Mouse (Mus musculus) intestine, embryonic 14.5 days (tissue): Measurements from ENCODE around the gene Clasp2. TPM values are rescaled to one million over a fixed set of nuclear protein-coding genes. Genes with fewer than 3 reads are reported as not detected.

Experiments used
- ATAC-seq: fragments of 200-750 bp; cut with Nextera tagmentation; replicated peaks from 2 replicates; pipeline ENCODE4 v1.8.0; 2017; ENCODE audit warnings: low read depth, moderate number of reproducible peaks, moderate TSS enrichment, moderate library complexity; ENCODE audit not compliant: low FRiP score, low TSS enrichment
- DNase-seq: peaks from one replicate; pipeline ENCODE4 v3.0.0-alpha.2; 2018; ENCODE audit warnings: low spot score
- H3K27ac ChIP-seq: fragments of 300-500 bp; sonication (generic); 2 replicates; pipeline ENCODE4 v1.5.1; 2014; ENCODE audit warnings: low read depth, mild to moderate bottlenecking, control low read depth
- H3K27me3 ChIP-seq: fragments of 300-500 bp; sonication (generic); replicated peaks from 2 replicates; pipeline ENCODE4 v1.6.1; 2014; ENCODE audit warnings: low read length, control low read depth; ENCODE audit not compliant: control insufficient read depth, insufficient read depth
- H3K36me3 ChIP-seq: fragments of 300-500 bp; sonication (generic); 2 replicates; pipeline ENCODE4 v1.6.1; 2014; ENCODE audit warnings: low read length, control low read depth; ENCODE audit not compliant: control insufficient read depth, insufficient read depth
- H3K4me1 ChIP-seq: fragments of 300-500 bp; sonication (generic); replicated peaks from 2 replicates; pipeline ENCODE4 v1.6.1; 2014; ENCODE audit warnings: low read length, control low read depth, mixed read lengths; ENCODE audit not compliant: control insufficient read depth, insufficient read depth
- H3K4me2 ChIP-seq: fragments of 300-500 bp; sonication (generic); 2 replicates; pipeline ENCODE4 v1.6.1; 2014; ENCODE audit warnings: low read length
- H3K4me3 ChIP-seq: fragments of 300-500 bp; sonication (generic); 2 replicates; pipeline ENCODE4 v1.5.1; 2014; ENCODE audit warnings: low read depth, low read length, control low read depth, mixed read lengths
- H3K9ac ChIP-seq: fragments of 300-500 bp; sonication (generic); 2 replicates; pipeline ENCODE4 v1.6.1; 2014; ENCODE audit warnings: mild to moderate bottlenecking, low read length
- H3K9me3 ChIP-seq: fragments of 300-500 bp; sonication (generic); 2 replicates; pipeline ENCODE4 v1.6.1; 2016; ENCODE audit warnings: low read length, control low read depth; ENCODE audit not compliant: control insufficient read depth
- WGBS: fragments of 180-500 bp; shearing (Covaris S2); extraction: QIAGEN DNeasy Blood & Tissue Kit; methylation state at CpG from one replicate; pipeline ENCODE4 v1.1.7; 2014; 5-methylcytosine and 5-hydroxymethylcytosine counted together
- polyA plus RNA-seq: library from polyadenylated mRNA; unstranded; fragments of >200 nt; fragmentation: Nextera tagmentation; extraction: Ambion mirVana; gene quantifications from 2 replicates; pipeline ENCODE4 v1.2.1, GENCODE M21; 2014

Clasp2 gene
- polyA plus RNA-seq, 1 experiment from 2014 or later, result 30.3 TPM

DNA sequence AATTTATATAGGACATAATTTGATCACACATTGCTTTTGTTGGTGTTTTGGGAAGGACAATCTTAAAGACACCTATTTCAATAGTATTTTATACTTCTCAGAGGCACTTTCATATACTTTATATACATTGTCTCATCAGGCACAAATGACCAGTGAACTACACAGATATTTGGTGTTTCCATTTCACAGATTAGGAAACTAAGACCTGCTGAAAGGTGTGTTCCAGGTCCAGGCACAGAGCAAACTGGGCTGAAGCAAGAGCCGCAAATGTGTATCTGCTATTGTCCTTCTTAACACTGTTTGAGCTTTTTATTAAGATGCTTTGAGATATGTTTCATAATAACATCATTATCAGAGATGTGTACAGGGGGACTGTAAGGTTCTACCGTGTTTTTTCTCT, 52.7 kb downstream of the Clasp2 start:
- no peak overlapping the region for H3K9ac ChIP-seq
- ATAC-seq (no peak), DNase-seq (no peak)
- peak overlapping the region; percentile 41; the same call in 1 of the 2 replicates for H3K4me3 ChIP-seq
- no peaks in the 10 kb centered on the region for H3K36me3 ChIP-seq
- no peaks in the 10 kb centered on the region for H3K27me3 ChIP-seq
- 76% methylated on average over 2 of the region's 2 CpGs for WGBS
- peak overlapping the region; percentile 61 for H3K4me2 ChIP-seq
- no peak overlapping the region for H3K27ac ChIP-seq
- peaks cover 11% of the 10 kb centered on the region for H3K4me1 ChIP-seq
- no peaks in the 10 kb centered on the region for H3K9me3 ChIP-seq

DNA sequence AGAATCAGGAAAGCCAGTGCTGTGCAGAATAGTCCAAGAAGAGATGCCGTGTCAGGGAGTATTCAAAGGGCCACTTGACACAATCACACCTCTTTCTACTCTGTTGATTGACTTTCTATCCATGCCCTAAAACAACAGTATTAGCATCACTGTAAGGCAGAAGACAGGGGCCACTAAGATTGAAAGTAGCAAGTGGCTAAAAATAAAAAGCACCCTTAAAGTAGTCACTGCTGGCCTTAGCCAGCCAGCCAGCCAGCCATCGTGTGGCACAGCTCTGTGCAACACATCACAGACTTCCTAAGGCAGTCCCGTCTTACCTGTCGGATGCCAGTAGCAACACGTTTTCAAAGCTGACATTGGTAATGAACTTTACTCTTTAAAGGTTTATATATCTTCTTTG, 55.9 kb downstream of the Clasp2 start:
- H3K4me1 ChIP-seq, result peaks cover 8% of the 10 kb centered on the region
- H3K27ac ChIP-seq, result no peak overlapping the region
- H3K9me3 ChIP-seq, result no peaks in the 10 kb centered on the region
- WGBS, result 87% methylated on average over 5 of the region's 5 CpGs
- no peaks in the 10 kb centered on the region for H3K27me3 ChIP-seq
- DNase-seq, result no peak
- no peaks in the 10 kb centered on the region for H3K36me3 ChIP-seq
- H3K4me3 ChIP-seq, result no peak overlapping the region
- no peak overlapping the region for H3K4me2 ChIP-seq
- no peak overlapping the region for H3K9ac ChIP-seq
- ATAC-seq, result no peak

GRCm38 (mm10) chr9:113800671-113801070, 59.4 kb downstream of the Clasp2 start:
- WGBS, result 93% methylated on average over 3 of the region's 3 CpGs
- no peak overlapping the region for H3K4me3 ChIP-seq
- ATAC-seq (no peak), DNase-seq (no peak)
- H3K9me3 ChIP-seq, result no peaks in the 10 kb centered on the region
- no peaks in the 10 kb centered on the region for H3K27me3 ChIP-seq
- H3K4me1 ChIP-seq, result no peaks in the 10 kb centered on the region; the same call in 1 of the 2 replicates
- H3K36me3 ChIP-seq, result no peaks in the 10 kb centered on the region
- H3K4me2 ChIP-seq, result no peak overlapping the region
- H3K9ac ChIP-seq, result no peak overlapping the region
- no peak overlapping the region for H3K27ac ChIP-seq

- H3K9me3 ChIP-seq, result no peaks in the 10 kb centered on the region
- H3K4me3 ChIP-seq, result no peak overlapping the region
- no peaks in the 10 kb centered on the region; the same call in 1 of the 2 replicates for H3K4me1 ChIP-seq
- no peaks in the 10 kb centered on the region for H3K36me3 ChIP-seq
- no peaks in the 10 kb centered on the region for H3K27me3 ChIP-seq
- DNase-seq (no peak), ATAC-seq (no peak)
- no peak overlapping the region for H3K27ac ChIP-seq
- 58% methylated on average over 3 of the region's 3 CpGs for WGBS
- no peak overlapping the region for H3K9ac ChIP-seq
- no peak overlapping the region for H3K4me2 ChIP-seq
Measured at GRCm38 (mm10) chr9:113802734-113803133, 61.5 kb downstream of the Clasp2 start.

GRCm38 (mm10) chr9:113803751-113804150, 62.5 kb downstream of the Clasp2 start:
- DNase-seq, result no peak
- Histone ChIP-seq H3K4me3 (no peak overlapping the region), H3K9ac (no peak overlapping the region), H3K27ac (no peak overlapping the region; the same call in 1 of the 2 replicates), H3K9me3 (no peaks in the 10 kb centered on the region), H3K27me3 (no peaks in the 10 kb centered on the region), H3K36me3 (no peaks in the 10 kb centered on the region), H3K4me1 (no peaks in the 10 kb centered on the region; the same call in 1 of the 2 replicates), H3K4me2 (no peak overlapping the region)
- ATAC-seq, result no peak
- 46% methylated on average over 2 of the region's 2 CpGs for WGBS

- Histone ChIP-seq H3K36me3 (no peaks in the 10 kb centered on the region), H3K9me3 (no peaks in the 10 kb centered on the region), H3K4me2 (no peak overlapping the region), H3K9ac (no peak overlapping the region), H3K27me3 (no peaks in the 10 kb centered on the region), H3K4me1 (no peaks in the 10 kb centered on the region; the same call in 1 of the 2 replicates), H3K4me3 (no peak overlapping the region), H3K27ac (no peak overlapping the region)
- ATAC-seq, result no peak
- WGBS, result 100% methylated on average over 1 of the region's 1 CpGs
- DNase-seq, result no peak
Measured at GRCm38 (mm10) chr9:113805359-113805758, 64.1 kb downstream of the Clasp2 start.

GRCm38 (mm10) chr9:113811327-113811726, 70.1 kb downstream of the Clasp2 start:
- no peaks in the 10 kb centered on the region for H3K27me3 ChIP-seq
- no peak overlapping the region for H3K27ac ChIP-seq
- DNase-seq, result no peak
- WGBS, result 51% methylated on average over 1 of the region's 1 CpGs
- no peak overlapping the region for H3K9ac ChIP-seq
- H3K4me2 ChIP-seq, result no peak overlapping the region
- H3K9me3 ChIP-seq, result no peaks in the 10 kb centered on the region
- H3K4me1 ChIP-seq, result peaks cover 9% of the 10 kb centered on the region
- peaks cover 7% of the 10 kb centered on the region; the same call in 1 of the 2 replicates for H3K36me3 ChIP-seq
- no peak for ATAC-seq
- no peak overlapping the region for H3K4me3 ChIP-seq

GRCm38 (mm10) chr9:113811957-113812670, 70.8 kb downstream of the Clasp2 start:
- no peaks in the 10 kb centered on the region for H3K27me3 ChIP-seq
- DNase-seq, result peak; percentile 69
- H3K9ac ChIP-seq, result peak overlapping the region; percentile 20; the same call in 1 of the 2 replicates
- H3K4me2 ChIP-seq, result peak overlapping the region; percentile 46
- peaks cover 7% of the 10 kb centered on the region; the same call in 1 of the 2 replicates for H3K36me3 ChIP-seq
- no peaks in the 10 kb centered on the region for H3K9me3 ChIP-seq
- H3K4me3 ChIP-seq, result peak overlapping the region; percentile 26
- peaks cover 9% of the 10 kb centered on the region for H3K4me1 ChIP-seq
- 34% methylated on average over 9 of the region's 9 CpGs for WGBS
- H3K27ac ChIP-seq, result peak overlapping the region; percentile 57; the same call in 1 of the 2 replicates
- ATAC-seq, result peak; percentile 64

- Histone ChIP-seq H3K4me1 (peaks cover 9% of the 10 kb centered on the region), H3K9me3 (no peaks in the 10 kb centered on the region), H3K9ac (no peak overlapping the region), H3K27ac (no peak overlapping the region), H3K4me3 (peak overlapping the region; percentile 26), H3K4me2 (peak overlapping the region; percentile 46), H3K36me3 (peaks cover 7% of the 10 kb centered on the region; the same call in 1 of the 2 replicates), H3K27me3 (no peaks in the 10 kb centered on the region)
- ATAC-seq (no peak), DNase-seq (no peak)
- WGBS, result 71% methylated on average over 4 of the region's 4 CpGs
Measured at GRCm38 (mm10) chr9:113812671-113813001, 71.4 kb downstream of the Clasp2 start.
